Mouse (Mus musculus) T-helper 2 cell (primary cell): Measurements from ENCODE around the gene Plch2.

Experiments
- in situ Hi-C: fragments of 300-600 bp; cut with MboI, MseI; formaldehyde crosslinking; loops from one replicate; pipeline ENCODE4 v1.15.1; 2025; ENCODE audit warnings: high pct_unique_total_duplicates

Plch2 gene

GRCm38 (mm10) chr4:154936542-154937255 is 119.9 kb downstream of the Plch2 start:
- in situ Hi-C loops: loop anchor here (25.0 kb wide), 1 partner anchor 1499 kb away; no protein-coding TSS in a partner anchor

GRCm38 (mm10) chr4:154935788-154936187 is 120.8 kb downstream of the Plch2 start:
- in situ Hi-C loops: loop anchor here (25.0 kb wide), 1 partner anchor 1498 kb away; no protein-coding TSS in a partner anchor

- in situ Hi-C loops: loop anchor here (25.0 kb wide), 1 partner anchor 1497 kb away; no protein-coding TSS in a partner anchor
These were observed 121.8 kb downstream of the Plch2 start for GRCm38 (mm10) chr4:154934800-154935199.

- in situ Hi-C loops: loop anchor here (25.0 kb wide), 1 partner anchor 1496 kb away; no protein-coding TSS in a partner anchor
These were observed 123.2 kb downstream of the Plch2 start for GRCm38 (mm10) chr4:154933306-154933907.
